Mouse (Mus musculus) telencephalon, adult 2 months (tissue): ENCODE data around the gene Lbx2.
A peak's percentile ranks its signal among the peaks of the same experiment; 100 is the strongest.

ENCODE experiments used
- DNase-seq: peaks from one replicate; pipeline ENCODE4 v3.0.0-alpha.2; 2011; ENCODE audit warnings: low read depth, low spot score

The Lbx2 gene

DNA sequence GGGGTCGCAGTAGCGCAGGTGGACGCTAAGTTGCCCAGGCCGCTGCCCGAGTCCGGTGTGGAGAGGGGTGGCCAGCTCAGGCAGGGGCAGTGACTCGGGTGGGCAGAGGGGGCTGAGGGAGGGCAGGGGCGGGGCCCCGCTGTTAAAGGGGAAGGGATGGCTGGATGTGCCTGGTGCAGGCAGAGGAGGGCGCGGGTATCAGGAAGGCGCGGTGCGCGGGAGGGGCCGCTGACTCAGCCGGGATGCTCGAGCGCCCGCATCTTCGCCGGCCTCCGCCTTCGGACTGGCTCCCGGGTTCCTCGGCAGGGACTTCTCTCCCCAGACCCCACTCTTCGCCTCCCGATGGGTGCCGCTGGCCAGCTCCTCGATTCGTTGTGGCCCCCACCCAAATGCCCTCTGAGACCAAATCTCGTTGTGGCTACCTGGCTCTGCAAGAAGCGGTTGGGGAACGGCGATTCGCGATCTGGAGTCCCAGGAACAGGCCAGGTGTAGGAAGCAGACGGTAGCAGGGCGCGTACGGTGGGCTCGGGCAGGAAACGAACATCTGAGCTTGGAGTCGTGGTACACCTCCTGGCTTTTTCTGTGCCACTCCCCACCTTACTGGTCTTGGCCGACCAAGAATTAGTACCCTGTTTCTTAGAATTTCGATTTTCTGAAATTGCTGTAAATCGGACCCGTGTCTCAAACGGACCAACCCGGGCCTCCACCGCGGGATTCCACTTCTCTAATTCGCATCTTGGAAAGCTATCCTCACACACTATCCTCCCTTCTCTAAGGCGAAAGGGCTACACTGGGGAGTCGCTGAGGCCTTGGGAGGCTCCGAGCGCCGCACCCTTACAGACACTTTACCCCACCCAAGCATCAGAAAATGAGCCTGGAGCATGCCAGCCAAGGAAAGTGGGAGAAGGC, 15.6 kb upstream of the Lbx2 start:
- no peak for DNase-seq

DNA sequence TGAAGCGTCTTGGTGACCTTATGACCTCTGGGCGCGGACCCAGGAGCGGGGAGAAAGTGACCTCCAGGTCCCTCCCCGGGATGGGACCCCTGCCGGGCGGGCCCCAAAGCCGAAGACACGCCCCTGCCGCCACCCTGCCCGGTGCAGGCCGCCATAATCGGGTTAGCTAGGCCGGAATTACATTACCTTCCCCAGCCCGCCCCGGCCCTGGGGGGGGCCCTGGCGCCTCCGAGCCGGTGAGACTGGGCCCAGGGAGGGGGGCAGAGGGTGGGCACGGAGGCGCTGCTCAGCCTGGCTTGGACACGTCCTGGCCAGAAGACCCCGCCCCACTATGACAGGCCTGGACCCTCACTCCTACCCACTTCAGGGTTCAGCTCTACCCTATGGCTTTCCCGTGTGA, 14.9 kb upstream of the Lbx2 start:
- DNase-seq, result no peak

DNA sequence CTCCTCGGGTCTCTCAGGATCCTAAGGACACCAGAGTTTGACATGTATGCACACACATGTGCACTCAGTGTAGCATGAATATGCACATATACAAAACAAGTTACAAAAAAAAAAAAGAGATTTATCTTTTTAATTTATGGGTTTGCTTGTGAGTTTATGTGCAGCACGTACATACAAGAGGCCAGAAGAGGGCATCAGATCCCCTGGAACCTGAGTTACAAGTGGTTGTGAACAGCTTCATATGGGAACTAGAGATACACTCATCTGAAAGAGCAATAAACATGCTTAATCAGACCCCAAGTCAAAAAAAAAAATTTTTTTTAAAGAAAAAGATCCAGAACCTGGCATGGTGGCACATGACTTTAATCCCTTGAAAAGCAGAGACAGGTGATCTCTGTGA, 11.2 kb upstream of the Lbx2 start:
- DNase-seq, result no peak

DNA sequence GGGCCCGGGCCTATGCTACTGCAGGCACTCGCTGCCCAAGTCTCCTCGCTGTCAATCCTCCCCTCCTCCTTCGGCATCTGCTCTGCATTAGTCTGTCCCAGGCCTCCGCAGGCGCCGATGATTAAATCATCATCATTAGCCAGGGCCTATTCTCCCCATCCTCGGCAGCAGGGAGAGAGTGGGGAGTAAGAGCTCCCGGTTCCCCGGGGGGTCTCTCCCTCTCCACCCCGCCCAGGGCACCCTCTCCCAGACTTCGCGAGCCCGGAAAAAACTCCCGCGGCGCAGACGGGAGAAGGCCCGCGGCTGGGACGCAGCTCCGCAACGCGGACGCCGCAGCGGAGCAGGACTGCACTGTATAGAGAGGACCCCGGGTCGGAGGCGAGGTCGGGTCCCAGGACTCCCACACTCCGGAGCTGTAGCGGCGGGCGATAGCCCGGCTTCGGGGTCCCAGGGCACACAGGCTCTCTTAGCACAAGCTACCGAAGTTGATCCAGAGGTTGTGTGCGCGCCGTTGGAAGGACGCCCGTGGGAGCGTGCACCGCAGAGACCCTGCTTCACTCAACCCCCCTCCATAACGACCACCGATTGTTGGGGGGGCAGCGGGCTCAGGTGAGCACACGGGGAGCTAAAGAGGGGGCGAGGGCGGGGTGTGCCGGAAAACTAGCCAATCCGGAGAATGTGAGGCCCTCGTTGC, 8.4 kb upstream of the Lbx2 start, which contains the start of gene Pcgf1:
Gene Pcgf1 (plus strand): TSS at position 240 of the 694 bp plus-strand sequence.
- peak; percentile 29 for DNase-seq

DNA sequence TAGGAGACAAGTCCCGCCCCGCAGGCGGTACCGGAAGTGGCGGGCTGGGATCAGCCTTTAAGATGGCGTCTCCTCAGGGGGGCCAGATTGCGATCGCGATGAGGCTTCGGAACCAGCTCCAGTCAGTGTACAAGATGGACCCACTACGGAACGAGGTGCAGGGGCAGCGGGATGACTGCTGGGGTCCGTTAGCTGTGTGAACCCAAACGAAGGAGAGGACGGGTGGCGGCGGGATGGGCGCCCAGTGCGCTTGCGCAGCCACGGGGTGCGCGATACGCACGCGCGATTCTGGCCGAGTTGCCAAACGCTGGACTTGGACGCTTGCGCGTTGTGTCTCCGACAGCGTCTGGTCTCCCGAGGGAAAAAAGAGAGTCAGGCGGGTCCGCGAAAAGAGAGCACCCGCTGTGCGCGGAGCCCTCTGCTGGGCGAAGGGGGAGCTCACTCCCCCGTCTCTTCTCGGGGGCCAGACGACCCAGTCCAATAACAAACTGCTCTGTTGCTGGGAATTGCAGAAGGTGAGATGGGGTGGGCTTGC, 7.8 kb upstream of the Lbx2 start:
- DNase-seq, result peak; percentile 94

DNA sequence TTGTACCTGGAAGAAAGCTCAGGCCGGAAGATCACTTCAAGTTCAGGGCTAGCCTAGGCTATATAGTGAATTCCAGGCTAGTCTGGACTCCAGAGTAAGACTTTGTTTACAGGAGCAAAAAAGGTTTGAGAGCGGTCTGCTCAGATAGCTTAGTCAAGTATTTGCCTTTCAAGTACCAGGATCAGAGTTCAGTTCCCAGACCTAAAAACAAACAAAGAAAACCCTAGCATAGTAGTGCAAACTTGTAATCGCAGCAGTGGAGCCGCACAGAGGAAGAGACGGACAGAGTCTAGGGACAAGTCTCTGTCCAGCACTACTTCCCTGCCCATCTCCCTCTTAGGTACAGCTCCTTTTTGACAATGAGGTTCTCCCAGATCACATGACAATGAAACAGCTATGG, 6.0 kb upstream of the Lbx2 start:
- DNase-seq, result no peak

DNA sequence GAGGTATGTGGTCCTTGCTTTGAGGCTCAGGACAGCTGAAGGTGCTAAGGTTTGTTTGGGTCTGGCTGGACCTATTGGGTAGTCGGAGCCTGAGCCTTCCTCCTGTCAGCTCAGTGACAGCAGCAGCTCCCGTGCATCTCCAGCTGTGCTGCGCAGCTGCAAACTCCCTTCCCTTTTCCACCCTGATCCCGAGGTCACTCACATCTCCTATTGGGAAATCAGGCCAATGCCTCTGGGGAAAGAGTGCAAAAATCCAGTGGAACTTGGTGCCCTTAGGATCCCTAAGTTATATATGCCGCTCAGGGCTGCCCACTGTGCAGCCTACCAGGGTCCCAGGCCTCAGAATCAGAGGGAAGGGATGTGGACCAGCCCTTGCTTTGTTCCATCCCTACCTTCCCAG, 2.7 kb upstream of the Lbx2 start:
- DNase-seq, result no peak

DNA sequence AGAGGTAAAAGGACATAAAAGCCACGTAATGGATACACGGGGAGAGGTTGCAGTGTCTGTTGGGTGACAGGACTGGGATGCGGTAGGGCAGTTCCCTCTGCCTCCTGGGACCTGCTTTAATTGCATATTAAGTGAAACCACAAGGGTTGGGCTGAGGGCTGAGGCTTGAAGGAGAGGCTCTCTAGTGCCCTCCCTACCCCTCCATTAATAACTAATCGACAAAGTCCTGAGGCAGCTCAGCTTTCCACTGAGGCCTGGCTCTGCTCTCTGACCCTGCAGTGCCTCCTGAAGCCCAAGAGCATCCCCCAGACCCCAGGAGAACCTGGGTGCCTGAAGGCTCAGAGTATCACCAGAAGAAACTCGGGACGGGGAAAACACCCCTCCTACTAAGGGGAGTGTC, 1.7 kb upstream of the Lbx2 start:
- no peak for DNase-seq

DNA sequence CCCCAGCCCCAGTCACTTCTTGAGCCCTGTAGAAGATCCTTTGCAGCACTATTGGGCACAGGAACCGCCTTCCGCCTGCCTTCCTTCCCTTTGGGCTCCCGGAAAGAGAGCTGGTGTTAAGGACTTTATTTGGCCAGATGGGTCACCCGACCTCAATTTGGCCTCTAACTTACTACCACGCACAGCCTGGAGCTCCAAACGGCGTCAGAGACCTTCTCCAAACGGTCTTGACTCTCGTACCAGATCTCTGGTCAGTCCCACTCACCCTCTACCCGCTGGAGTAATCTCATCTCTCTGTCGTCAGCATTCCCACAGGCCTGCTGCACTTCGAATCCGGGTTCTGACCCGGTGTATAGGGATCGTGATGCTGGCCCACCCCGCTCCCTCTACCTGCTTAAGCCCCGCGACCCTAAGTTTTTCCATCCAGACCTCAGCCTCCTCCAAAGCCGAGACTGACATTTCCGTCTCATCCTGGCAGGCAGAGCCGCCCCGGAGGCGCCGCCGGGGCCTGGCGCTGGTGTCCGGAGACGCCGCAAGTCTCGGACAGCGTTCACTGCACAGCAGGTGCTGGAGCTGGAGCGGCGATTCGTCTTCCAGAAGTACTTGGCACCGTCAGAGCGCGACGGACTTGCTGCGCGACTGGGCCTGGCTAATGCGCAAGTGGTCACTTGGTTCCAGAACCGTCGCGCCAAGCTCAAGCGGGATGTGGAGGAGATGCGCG, 1.2 kb downstream of the Lbx2 start:
- DNase-seq, result no peak

DNA sequence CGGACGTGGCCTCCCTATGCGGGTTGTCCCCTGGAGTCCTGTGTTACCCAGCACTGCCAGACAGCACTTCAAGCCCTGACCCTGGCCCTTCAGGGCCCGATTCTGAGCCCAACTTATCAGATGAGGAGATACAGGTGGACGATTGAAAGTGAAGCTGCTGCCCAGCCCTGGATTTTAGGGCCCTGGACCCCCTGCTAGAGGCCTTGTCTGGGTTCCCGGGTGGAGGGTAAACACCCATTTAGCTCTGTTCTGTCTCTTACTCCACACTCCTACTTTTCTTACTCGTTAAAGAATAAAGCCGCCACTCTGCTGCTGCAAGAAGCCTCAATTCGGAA, 1.7 kb downstream of the Lbx2 start:
- DNase-seq, result no peak

DNA sequence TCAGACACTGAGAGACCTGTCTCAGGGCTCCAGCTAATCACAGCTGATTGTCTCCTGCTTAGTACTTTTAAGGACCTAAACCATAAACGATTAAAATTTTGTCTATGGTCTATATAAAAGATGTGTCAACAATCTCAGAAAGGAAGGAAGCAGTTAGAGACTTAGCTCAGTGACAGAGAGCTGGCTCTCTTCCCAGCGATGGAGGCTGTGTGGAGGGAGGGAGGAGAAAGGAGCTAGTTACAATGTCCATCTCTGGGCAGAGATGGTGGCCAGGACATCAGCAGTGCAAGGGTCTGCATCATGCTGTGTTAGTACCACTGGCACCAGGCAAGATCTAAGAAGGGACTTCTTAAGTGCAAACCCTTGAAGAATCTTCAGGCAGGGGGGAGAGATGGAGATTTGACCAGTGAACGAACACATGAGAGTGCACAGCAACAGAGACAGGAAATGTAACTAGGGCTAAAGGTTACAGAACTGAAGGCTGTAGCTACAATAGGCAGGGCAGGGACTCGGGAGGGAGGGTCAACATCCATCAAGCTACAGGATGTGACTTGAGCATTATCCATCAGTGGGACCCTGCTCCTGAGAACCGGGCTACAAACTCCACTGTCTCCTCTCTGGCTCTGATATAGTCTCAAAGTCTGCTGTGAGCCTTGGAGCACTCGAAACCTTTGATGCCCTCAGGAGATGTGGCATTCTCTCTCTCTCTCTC, 6.4 kb downstream of the Lbx2 start:
- DNase-seq, result no peak

DNA sequence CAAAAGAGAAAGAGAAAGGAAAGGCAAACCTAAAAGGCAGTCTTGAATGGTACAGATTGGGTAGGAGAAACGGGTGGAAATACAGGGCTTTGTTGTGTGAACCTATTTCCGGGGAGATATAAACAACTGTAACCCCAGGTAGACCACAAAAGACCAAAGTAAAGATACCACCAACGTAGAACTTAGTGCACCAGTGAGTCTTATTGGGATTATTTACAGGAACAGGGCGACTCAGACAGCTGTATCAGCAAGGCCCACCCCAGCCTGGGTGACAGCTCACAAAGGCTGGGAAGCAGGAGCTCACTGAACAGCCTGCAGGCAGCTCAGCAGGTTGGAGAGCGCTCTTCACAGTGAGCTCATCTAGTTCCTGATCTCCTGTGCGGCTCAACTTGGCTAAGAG, 9.8 kb downstream of the Lbx2 start:
- DNase-seq, result no peak

DNA sequence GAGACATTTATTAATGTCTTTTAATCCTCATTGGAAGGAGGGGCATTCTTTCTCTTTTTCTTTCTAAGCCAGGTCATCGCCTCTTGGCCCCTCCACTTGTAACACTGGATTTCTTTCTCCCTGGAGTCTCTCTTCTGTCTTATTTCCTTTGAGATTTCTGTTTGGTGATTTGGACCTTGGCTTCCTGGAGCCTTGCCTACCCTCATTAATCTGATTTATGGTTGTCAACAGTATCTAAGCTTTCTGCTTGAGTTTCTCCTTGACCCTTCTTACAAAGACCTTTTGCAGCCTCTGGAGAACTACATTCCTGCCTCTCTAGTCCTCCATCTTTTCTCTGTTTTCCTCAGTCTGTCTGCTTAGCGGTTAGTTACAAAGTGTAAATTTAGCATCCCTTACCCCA, 12.2 kb downstream of the Lbx2 start:
- no peak for DNase-seq

DNA sequence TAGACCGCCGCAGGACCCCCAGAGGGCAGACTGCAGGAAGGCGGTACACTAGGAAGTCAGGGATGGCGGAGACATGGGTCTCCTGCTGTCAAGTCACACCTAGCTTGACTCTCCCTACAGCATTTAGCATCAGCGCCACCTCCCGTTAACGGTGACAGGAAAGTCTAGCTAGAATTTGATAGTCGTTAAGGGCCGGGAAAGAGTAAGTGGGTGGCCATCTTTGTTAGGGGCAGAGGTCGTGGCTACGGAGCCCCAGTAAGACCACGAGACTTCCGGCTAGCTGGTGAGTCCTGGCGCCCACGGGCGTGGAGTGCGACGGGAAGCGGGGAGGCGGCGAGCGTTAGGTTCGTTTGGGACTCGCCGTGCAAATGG, 15.1 kb downstream of the Lbx2 start, which contains the start of the genes Ccdc142 and Gm42688:
Gene Ccdc142 (plus strand): TSS at position 286 of the 372 bp plus-strand sequence.
Gene Gm42688 (plus strand): TSS at position 302 of the 372 bp plus-strand sequence.
- peak; percentile 88 for DNase-seq

DNA sequence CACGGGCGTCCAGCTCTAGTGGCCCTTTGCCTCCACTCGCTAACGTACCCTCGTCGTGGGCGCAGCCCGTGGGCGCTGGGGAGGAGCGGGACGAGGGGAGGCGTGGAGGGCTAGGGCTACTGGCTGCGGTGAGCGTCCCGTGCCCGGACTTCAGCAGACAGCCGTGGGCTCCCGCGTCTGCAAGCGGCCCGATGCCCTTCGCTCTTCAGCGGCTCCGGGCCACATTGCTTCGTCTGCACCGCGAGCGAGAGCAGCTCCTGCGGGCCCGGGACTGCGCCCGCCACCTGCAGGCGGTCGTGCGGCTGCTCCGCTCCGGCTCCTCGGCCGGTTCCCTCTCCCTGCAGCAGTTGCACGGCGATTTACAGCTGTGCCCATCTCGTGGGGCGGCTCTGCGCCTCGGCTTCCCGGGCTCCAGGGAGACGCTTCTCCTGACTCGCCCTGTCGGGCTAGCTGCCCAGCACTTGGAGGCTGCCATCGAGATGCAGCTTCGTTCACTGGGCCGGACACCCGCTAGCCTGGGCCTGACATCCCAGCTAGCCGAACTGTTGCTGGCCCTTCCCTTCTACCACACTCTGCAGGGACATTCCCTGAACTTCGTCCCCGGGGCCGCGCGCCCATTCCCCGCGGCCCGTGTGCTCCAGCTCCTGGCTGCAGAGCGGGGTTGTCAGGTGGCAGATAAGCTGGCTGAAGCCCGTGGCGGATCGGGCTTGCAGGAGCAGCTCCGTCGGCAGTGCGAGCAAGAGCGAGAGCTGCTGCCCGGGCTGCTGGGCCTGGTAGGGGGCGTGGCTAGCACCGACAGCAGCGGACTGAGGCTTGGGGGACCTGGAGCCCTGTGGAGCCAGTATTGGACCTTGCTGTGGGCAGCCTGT, 15.8 kb downstream of the Lbx2 start:
- no peak for DNase-seq

DNA sequence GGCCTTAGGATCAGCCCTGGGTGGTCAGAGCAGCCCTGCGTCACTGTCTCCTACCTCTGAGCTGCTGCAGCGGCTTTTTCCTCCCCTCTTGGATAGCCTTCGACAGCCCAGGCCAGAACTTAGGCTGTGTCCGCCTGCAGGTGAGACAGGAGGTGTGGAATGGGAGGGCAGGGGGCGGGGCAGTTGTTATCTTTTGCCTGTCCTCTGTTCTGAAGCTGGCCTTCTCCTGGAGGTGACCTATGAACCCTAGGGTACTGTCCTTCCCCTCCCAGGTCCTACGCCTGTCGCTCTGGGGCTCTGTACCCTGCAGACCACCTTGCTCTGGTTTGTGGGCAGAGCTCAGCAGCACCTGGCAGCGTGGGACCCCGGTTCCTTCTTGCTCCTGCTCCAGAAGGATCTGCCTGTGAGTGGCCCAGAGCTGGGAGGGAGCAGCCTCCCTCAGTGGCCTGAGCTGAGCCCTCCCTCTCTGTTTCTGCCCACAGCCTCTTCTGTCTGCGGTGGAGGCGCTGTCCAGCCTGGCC, 17.0 kb downstream of the Lbx2 start:
- DNase-seq, result no peak

DNA sequence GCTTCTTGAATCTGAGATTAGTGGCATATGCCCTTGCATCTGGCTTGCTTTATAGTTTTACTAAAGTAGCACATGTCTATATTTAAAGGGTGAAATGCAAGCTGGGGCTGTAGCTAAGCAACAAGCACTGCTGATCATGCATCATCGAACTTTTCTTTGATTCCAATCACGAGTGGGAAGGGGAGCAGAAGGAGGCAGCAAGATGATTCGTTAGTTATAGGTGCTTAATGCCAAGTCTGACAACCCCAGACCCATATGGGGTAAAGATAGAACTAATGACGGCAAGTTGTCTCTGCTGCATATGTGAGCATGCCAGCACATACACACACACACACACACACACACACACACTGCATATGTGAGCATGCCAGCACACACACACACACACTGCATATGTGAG, 18.0 kb downstream of the Lbx2 start:
- DNase-seq, result peak; percentile 62

DNA sequence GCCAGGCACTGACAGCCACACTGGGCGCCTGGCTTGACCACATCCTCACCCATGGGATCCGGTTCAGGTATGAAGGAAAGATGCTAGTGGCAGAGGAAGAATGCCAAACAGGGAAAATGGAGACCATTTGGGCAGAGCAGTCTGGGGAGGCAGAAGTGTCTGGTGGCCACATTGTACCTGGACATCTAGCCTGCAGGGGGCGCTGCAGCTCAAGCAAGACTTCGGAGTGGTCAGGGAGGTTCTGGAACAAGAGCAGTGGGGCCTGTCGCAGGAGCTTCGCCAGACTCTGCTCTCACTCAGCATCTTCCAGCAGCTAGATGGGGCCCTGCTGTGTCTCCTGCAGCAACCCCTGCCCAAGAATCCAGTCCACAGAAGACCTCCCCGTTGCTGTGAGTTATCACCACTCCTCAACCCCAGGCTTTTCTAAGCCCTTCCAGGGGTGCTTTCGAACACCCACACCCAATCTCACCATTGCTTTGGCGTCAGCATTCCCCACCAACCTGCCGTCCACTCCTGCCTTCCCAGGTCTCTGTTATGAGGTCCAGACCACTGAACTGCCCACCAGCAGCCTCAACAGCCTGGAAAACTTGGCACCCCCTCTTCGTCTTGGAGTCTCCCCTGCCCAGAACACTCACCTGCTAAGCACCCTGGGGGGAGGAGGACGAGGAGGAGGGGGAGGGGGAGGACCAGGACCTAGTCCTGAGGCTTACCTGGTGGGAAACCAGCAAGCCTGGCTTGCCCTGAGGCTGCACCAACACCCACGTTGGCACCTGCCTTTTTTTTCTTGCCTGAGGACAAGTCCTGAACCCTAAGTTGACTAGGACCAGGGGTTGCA, 21.6 kb downstream of the Lbx2 start:
- DNase-seq, result peak; percentile 31
